Mouse (Mus musculus): ENCODE measurements around the gene Braf. TPM values are rescaled to one million over a fixed set of nuclear protein-coding genes. Genes with fewer than 3 reads are reported as not detected.
"Not testable (repeated sequence)": the region's sequence is repeated elsewhere in the genome, so short reads cannot be mapped to it uniquely, and the experiment has no call there.

The Braf gene
- polyA plus RNA-seq, 1 experiment from 2014 or later, result 26.3 TPM

GRCm38 (mm10) chr6:39714341-39714740 is 10.9 kb downstream of the Braf start:
- 72% methylated on average over 7 of the region's 7 CpGs for WGBS
- no peak for ATAC-seq (replicated peaks)
- Histone ChIP-seq H3K4me2 (no peak overlapping the region), H3K4me3 (no peak overlapping the region), H3K36me3 (replicated peaks) (no peaks in the 10 kb centered on the region), H3K9me3 (no peaks in the 10 kb centered on the region), H3K27me3 (replicated peaks) (no peaks in the 10 kb centered on the region), H3K4me1 (no peaks in the 10 kb centered on the region; the same call in 1 of the 2 replicates), H3K27ac (no peak overlapping the region), H3K9ac (no peak overlapping the region)

DNA sequence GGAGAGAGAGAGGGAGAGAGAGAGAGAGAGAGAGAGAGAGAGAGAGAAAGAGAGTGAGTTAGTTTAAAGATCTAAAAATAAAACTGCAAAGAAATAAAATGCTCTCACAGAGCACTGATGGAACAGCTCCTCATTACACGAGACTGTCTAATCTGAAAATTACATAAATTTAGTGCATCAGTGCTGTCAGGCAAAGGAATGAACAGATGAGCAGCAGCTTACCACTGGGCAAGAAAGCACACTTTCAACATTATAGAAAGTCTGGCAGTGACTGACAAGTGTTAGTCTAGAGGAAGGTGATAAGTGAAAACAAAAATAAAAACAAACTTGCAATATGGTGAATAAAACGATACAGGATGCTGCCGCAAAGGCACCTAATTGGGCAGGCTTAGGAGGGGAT is 11.9 kb downstream of the Braf start:
- H3K4me2 ChIP-seq, result no peak overlapping the region
- 79% methylated on average over 3 of the region's 3 CpGs for WGBS
- no peak overlapping the region for H3K4me3 ChIP-seq
- no peak for ATAC-seq (replicated peaks)
- H3K27ac ChIP-seq, result no peak overlapping the region
- H3K27me3 ChIP-seq (replicated peaks), result no peaks in the 10 kb centered on the region
- H3K4me1 ChIP-seq, result no peaks in the 10 kb centered on the region
- no peaks in the 10 kb centered on the region for H3K36me3 ChIP-seq (replicated peaks)
- no peaks in the 10 kb centered on the region for H3K9me3 ChIP-seq
- H3K9ac ChIP-seq, result no peak overlapping the region

DNA sequence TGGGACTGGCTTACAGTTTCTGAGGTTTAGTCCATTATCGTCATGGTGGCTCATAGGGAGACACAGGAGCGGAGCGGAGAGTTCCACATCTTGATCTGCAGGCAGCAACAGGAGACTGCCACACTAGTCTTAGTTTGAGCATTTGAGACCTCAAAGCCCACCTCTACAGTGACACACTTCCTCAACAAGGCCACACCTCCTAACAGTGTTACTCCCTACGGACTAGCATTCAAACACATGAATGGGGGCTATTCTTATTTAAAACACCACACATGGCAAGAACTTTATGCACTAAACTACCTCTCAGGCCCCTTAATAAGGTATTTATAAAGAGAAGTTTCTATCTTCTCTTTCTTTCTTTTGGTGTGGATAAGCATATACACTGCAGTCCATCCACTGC is 19.6 kb downstream of the Braf start:
- WGBS, result 94% methylated on average over 4 of the region's 4 CpGs
- H3K9me3 ChIP-seq, result no peaks in the 10 kb centered on the region
- no peaks in the 10 kb centered on the region for H3K27me3 ChIP-seq (replicated peaks)
- H3K27ac ChIP-seq, result no peak overlapping the region
- H3K9ac ChIP-seq, result no peak overlapping the region
- H3K4me1 ChIP-seq, result no peaks in the 10 kb centered on the region
- no peak overlapping the region for H3K4me3 ChIP-seq
- ATAC-seq (replicated peaks), result no peak
- no peaks in the 10 kb centered on the region for H3K36me3 ChIP-seq (replicated peaks)
- no peak overlapping the region for H3K4me2 ChIP-seq

- Histone ChIP-seq H3K27ac (no peak overlapping the region), H3K4me1 (0 out of 2 replicates have a peak, but pooled peaks cover 2% of the 10 kb centered on the region), H3K9me3 (no peaks in the 10 kb centered on the region), H3K9ac (no peak overlapping the region), H3K36me3 (replicated peaks) (no peaks in the 10 kb centered on the region), H3K4me2 (no peak overlapping the region), H3K27me3 (replicated peaks) (no peaks in the 10 kb centered on the region), H3K4me3 (no peak overlapping the region)
- WGBS, result 70% methylated on average over 1 of the region's 1 CpGs
- no peak for ATAC-seq (replicated peaks)
These were observed 32.1 kb downstream of the Braf start for GRCm38 (mm10) chr6:39693126-39693525.

DNA sequence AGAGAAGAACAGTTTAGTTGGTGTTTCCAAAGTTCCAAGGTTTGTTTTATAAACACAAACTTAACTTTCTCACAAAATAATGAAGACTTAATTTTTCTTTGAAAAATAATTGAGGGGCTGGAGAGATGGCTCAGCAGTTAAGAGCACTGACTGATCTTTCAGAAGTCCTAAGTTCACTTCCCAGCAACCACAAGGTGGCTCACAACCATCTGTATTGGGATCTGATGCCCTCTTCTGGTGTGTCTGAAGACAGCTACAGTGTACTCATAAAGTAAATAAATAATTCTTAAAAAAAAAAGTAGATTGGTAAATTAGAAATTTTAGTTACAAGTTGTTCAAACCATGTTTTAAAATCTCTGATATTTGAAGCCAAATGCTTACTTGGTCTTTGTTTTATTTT is 38.4 kb downstream of the Braf start:
- H3K9me3 ChIP-seq; H3K4me2 ChIP-seq; ATAC-seq (replicated peaks): not testable (repeated sequence)

DNA sequence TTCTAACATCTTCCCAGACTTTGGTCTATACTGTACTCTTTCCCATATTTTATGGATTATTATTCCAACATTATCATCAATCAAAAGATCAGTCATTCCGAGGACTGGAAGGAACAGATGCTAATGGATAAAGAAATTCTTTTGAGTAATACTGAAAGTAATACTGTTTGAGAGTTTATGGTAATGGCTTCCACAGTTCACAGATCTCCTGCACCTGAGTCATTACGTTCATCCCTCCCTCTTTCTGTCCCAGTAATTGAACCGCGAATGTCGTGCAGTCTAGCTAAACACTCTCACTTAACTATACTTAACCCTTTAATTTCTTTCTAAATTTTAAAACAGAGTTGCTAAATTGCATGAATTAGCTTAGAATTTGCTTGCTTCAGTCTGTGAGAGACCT is 43.5 kb downstream of the Braf start:
- H3K36me3 ChIP-seq (replicated peaks), result peaks cover 2% of the 10 kb centered on the region
- WGBS, result 64% methylated on average over 5 of the region's 5 CpGs
- no peak overlapping the region for H3K4me2 ChIP-seq
- no peak overlapping the region for H3K4me3 ChIP-seq
- no peaks in the 10 kb centered on the region for H3K9me3 ChIP-seq
- H3K9ac ChIP-seq, result no peak overlapping the region
- ATAC-seq (replicated peaks), result no peak
- no peaks in the 10 kb centered on the region for H3K27me3 ChIP-seq (replicated peaks)
- peaks cover 5% of the 10 kb centered on the region; the same call in 1 of the 2 replicates for H3K4me1 ChIP-seq
- H3K27ac ChIP-seq, result no peak overlapping the region

More for the DNA sequence above, 38.4 kb downstream of the Braf start:
- not testable (repeated sequence) for H3K9ac ChIP-seq; H3K36me3 ChIP-seq (replicated peaks); H3K27ac ChIP-seq; H3K4me1 ChIP-seq; H3K4me3 ChIP-seq; H3K27me3 ChIP-seq (replicated peaks)

GRCm38 (mm10) chr6:39680524-39680923 is 44.7 kb downstream of the Braf start:
- H3K9ac ChIP-seq, result no peak overlapping the region
- H3K36me3 ChIP-seq (replicated peaks), result peaks cover 7% of the 10 kb centered on the region
- no peak overlapping the region for H3K4me2 ChIP-seq
- H3K4me1 ChIP-seq, result peaks cover 5% of the 10 kb centered on the region; the same call in 1 of the 2 replicates
- no peaks in the 10 kb centered on the region for H3K27me3 ChIP-seq (replicated peaks)
- H3K4me3 ChIP-seq, result no peak overlapping the region
- ATAC-seq (replicated peaks), result no peak
- H3K9me3 ChIP-seq, result no peaks in the 10 kb centered on the region
- no peak overlapping the region for H3K27ac ChIP-seq
- 12% methylated on average over 4 of the region's 4 CpGs for WGBS

- 100% methylated on average over 1 of the region's 1 CpGs for WGBS
- ATAC-seq (replicated peaks), result no peak
These were observed 47.0 kb downstream of the Braf start for GRCm38 (mm10) chr6:39678241-39678640.

DNA sequence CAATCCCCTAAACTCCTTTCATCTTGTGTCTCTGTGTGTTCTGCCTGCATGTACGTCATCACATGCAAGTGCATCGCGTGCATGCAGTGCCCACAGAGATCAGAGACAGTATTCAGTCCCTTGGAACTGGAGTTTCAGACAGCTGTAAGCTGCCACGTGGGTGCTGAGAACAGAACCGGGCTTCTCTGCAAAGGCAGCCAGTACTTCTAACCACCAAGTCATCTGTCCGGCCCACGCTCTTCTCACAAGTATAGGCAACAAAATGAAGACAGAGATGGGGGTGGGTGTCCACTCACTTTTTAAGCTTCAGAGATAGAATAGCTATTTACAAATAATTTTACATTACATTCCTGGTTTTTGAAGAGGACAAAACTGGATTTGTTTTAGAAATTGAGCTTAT is 50.2 kb downstream of the Braf start:
- Histone ChIP-seq H3K4me2 (no peak overlapping the region), H3K27me3 (replicated peaks) (no peaks in the 10 kb centered on the region), H3K4me3 (no peak overlapping the region), H3K9me3 (no peaks in the 10 kb centered on the region), H3K27ac (no peak overlapping the region), H3K9ac (no peak overlapping the region), H3K36me3 (replicated peaks) (peaks cover 7% of the 10 kb centered on the region), H3K4me1 (no peaks in the 10 kb centered on the region)
- no peak for ATAC-seq (replicated peaks)
- 86% methylated on average over 7 of the region's 7 CpGs for WGBS

More at GRCm38 (mm10) chr6:39678241-39678640, 47.0 kb downstream of the Braf start:
- Histone ChIP-seq H3K4me1 (peaks cover 5% of the 10 kb centered on the region; the same call in 1 of the 2 replicates), H3K9me3 (no peaks in the 10 kb centered on the region), H3K36me3 (replicated peaks) (peaks cover 7% of the 10 kb centered on the region), H3K27me3 (replicated peaks) (no peaks in the 10 kb centered on the region), H3K9ac (no peak overlapping the region), H3K27ac (no peak overlapping the region), H3K4me3 (no peak overlapping the region), H3K4me2 (no peak overlapping the region)

DNA sequence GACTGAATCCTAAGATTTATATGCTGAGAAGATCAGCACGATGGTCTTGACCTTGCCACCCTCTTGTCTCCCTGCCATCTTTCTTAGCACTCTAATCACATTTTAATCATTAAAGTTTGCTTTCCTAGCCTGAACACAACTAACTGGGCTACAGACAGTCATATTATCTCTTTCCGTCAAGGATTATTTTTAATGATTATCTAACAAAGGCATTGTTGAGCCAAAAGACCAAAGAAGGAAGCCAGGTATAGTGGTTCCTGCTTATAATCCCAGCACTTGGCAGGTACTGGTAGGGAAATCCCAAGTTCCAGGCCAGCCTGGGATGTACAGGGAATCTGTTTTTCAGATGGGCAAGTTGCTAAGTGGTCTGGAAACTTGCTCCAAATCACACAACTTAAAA is 114.0 kb downstream of the Braf start:
- Histone ChIP-seq H3K9ac (no peak overlapping the region), H3K9me3 (no peaks in the 10 kb centered on the region), H3K4me2 (no peak overlapping the region), H3K4me3 (no peak overlapping the region), H3K36me3 (replicated peaks) (peaks cover 21% of the 10 kb centered on the region), H3K4me1 (no peaks in the 10 kb centered on the region), H3K27ac (no peak overlapping the region), H3K27me3 (replicated peaks) (no peaks in the 10 kb centered on the region)
- 89% methylated on average over 2 of the region's 2 CpGs for WGBS
- no peak for ATAC-seq (replicated peaks)

DNA sequence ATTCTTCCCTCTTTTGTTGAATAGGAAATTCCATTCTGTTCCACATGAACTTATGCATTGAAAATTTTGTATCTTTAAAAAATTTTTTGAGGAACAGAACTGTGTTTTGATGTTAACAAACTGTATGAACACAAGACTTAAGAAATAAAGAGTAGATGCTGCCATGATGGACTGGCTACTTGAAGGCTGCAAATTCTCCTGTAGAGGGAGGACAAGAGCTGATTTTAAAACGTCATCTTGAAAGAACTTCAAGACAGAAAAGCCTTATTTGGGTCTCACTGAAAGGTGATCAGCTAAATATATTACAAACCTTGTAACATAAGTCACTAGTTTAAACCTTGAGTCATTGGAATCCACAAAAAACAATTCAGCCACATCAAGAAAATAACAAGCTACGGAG is 115.1 kb downstream of the Braf start:
- H3K4me1 ChIP-seq, result no peaks in the 10 kb centered on the region
- peaks cover 12% of the 10 kb centered on the region for H3K36me3 ChIP-seq (replicated peaks)
- ATAC-seq (replicated peaks), result no peak
- H3K4me3 ChIP-seq, result no peak overlapping the region
- WGBS, result 74% methylated on average over 2 of the region's 2 CpGs
- H3K27ac ChIP-seq, result no peak overlapping the region
- H3K4me2 ChIP-seq, result no peak overlapping the region
- H3K9ac ChIP-seq, result no peak overlapping the region
- H3K9me3 ChIP-seq, result no peaks in the 10 kb centered on the region
- no peaks in the 10 kb centered on the region for H3K27me3 ChIP-seq (replicated peaks)

GRCm38 (mm10) chr6:39607365-39607764 is 117.9 kb downstream of the Braf start:
- Histone ChIP-seq H3K9ac (no peak overlapping the region), H3K27ac (no peak overlapping the region), H3K9me3 (no peaks in the 10 kb centered on the region), H3K36me3 (replicated peaks) (peaks cover 5% of the 10 kb centered on the region; the same call in 1 of the 2 replicates), H3K4me2 (no peak overlapping the region), H3K27me3 (replicated peaks) (no peaks in the 10 kb centered on the region), H3K4me1 (no peaks in the 10 kb centered on the region), H3K4me3 (no peak overlapping the region)
- 74% methylated on average over 5 of the region's 5 CpGs for WGBS
- ATAC-seq (replicated peaks), result no peak

- no peaks in the 10 kb centered on the region for H3K9me3 ChIP-seq
- no peak overlapping the region for H3K4me2 ChIP-seq
- no peak for ATAC-seq (replicated peaks)
- H3K9ac ChIP-seq, result no peak overlapping the region
- H3K4me3 ChIP-seq, result no peak overlapping the region
- 76% methylated on average over 3 of the region's 3 CpGs for WGBS
- no peak overlapping the region for H3K27ac ChIP-seq
- H3K4me1 ChIP-seq, result no peaks in the 10 kb centered on the region
- peaks cover 5% of the 10 kb centered on the region; the same call in 1 of the 2 replicates for H3K36me3 ChIP-seq (replicated peaks)
- no peaks in the 10 kb centered on the region for H3K27me3 ChIP-seq (replicated peaks)
These were observed 118.4 kb downstream of the Braf start for GRCm38 (mm10) chr6:39606862-39607261.

Data from midbrain, embryonic 15.5 days (tissue).